Mouse (Mus musculus) kidney, adult 8-10 months (tissue): ENCODE measurements at regions not wholly inside any gene's neighbourhood (a gene's known extent, or its start where the extent isn't known, plus 50 kb on each side); places are given as distances from the start of the nearest gene placed in this dataset.

Experiments
- DNase-seq, 2 experiments: peaks; one replicate each; pipeline ENCODE4 v3.0.0; 2022

DNA sequence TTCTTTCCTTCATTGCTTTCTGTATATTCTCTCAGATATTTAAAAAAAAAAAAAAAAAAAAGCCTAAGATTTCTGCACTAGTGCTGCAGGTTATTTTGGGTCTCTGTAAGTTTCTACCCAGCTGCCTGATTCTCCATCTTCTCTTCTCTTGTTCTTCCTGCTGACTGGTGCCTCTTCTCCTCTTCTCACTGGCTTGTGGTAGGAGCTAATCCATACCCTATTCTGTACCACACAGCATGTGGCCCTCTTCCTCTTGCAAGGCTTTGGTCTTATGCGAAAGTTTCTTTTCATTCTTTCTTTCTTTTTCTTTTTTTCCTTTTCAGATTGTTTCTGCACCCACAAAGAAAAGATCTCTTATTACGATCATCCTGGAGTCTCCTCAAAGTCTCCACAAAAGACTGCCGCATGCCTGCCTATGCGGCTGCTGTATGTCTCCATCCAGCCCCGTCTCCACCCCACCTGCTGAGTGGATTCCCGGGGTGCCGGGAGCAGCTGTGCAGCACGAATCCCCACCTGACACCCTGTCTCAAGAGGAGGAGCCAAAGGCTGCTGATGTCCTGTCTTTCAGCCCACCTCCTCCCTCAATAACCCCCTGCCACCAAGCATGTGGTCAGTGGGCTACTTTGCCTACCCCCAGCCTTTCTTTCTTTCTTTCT, 66.3 kb downstream of the Ythdf1 start:
- DNase-seq = no peak

DNA sequence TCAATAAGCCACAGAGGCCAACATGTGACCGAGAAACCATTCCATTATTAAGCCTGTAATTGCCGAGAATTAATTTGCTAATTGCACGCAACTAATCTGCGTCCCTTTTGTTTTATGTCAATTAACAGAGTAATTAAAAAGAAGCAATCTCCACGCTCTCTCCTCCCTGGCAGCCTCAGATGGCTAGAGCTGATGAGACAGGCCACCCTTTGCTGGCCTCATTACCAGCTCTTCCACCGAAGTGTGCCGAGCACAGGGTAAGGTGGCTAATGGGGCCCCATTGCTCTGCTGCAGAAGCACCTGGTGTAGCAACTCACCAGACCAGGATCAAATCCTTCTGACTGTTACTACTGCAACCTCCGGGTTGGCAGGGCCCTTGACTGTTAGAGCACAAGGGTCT, 70.8 kb upstream of the Bhlhe23 start:
- DNase-seq = no peak

GRCm38 (mm10) chr2:180845011-180845410, 68.3 kb upstream of the Bhlhe23 start:
- DNase-seq = no peak

GRCm38 (mm10) chr2:180843669-180844068, 67.0 kb upstream of the Bhlhe23 start:
- DNase-seq = no peak

GRCm38 (mm10) chr2:180839126-180839525, 62.4 kb upstream of the Bhlhe23 start:
- no peak for DNase-seq

DNA sequence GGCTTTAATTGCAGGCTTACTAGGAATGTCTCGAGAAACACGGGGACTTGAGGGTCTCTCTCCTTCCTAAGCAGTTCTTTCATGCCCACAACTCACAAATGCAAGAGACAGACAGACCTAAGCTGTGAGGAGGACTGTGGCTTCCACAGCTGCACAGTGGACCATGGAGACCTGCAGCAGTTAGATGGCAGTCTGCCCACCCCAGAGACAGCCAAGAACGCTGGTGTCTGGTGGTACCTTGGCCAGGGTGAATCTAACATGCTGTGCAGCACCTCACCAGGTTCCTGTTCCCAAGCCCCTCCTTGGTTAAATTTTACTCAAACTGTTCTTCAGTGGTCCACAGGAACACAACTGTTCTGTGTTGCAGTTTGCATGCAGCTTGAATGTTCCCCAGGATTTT, 61.3 kb upstream of the Bhlhe23 start:
- peak; percentile 61 to 65 for DNase-seq

GRCm38 (mm10) chr2:180837318-180837920, 60.7 kb upstream of the Bhlhe23 start:
- no peak for DNase-seq

DNA sequence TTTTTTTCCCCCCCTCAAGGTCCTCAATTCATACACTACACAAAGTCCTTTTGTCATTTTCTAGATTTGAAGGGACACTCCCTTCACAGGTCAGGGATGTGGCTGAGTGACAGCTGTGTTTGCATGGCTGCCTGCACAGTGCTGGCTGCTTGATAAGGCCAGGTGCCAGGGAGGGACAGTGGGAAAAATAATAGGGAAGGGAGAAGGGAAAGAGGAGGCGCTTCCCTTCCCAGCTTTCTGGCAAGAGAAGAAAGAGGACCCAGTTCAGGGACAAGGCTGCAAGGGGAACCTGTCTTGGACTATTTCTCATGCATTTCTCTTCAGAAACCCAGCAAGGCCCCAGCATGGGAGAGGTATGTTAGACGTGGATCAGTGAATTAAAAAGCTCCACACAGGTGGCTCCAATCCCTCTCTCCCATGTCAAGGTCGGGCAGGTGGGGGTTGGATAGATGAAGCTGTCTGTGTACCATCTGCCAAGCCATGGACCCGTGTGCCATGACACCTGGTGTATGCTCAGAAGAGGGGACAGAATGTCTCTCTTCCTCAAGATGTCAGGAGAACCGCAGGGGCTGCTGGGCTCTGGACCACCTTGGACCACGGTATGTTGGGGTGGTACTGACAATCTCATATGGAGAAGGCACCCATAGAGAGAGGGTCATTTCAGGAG, 59.4 kb upstream of the Bhlhe23 start:
- DNase-seq = no peak

DNA sequence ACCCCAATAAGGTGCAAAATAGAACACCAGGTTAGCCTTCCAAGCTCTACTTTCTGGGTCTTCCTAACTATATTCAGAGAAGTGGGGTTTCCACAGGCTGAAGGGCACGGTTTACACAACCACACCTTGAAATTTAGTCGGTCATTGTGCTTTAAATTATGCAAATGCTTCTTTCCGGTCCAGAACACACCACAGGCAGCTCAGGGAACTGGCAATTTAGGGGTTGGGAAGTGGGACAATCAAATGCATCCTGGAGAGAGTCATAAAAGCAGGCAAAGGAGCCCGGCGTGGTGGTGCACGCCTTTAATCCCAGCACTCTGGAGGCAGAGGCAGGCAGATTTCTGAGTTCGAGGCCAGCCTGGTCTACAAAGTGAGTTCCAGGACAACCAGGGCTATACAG, 56.0 kb upstream of the Bhlhe23 start:
- no peak for DNase-seq

GRCm38 (mm10) chr2:180830607-180831006, 53.9 kb upstream of the Bhlhe23 start:
- no peak for DNase-seq

DNA sequence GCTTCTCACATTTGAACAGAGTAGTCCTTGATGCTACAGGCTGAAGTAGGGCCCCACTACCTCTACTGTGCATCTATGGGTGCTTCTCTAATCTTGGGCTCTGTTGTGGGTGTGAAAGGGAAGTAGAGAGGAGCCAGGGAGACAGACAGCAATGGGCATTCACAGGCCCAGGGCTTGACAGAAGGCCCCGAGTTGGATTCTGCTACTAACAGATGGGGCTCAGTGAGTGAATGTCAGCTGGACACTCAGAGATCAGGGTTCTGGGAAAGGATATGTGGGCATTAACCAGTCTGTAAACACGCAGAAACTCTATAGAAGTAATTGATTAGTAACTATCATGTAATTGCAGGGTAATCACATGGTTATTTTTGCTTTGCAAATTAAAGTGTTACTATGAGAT, 51.4 kb upstream of the Bhlhe23 start:
- no peak for DNase-seq

DNA sequence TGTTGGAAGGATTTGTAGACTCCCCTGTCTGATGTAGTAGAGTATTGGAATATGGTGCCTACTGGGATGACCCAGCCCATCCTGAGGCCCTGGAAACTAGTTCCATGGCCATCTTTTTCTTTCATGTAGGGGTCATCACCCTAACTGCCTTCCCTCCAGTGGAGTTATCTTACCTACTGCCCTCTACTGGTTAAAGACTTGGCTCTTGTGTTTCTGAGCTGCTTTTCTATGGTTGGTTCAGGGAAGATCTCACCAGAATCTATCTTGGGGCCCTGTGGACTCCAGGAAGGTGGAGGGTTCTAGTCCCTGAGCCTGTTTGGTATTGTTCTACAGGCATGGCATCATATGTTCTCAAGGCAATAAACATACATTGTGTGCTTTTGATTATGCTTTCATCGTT, 50.0 kb upstream of the Bhlhe23 start:
- DNase-seq = no peak
